Mouse (Mus musculus) heart, embryonic 14.5 days (tissue): ENCODE measurements at regions not wholly inside any gene's neighbourhood (a gene's known extent, or its start where the extent isn't known, plus 50 kb on each side); places are given as distances from the start of the nearest gene placed in this dataset.

Source experiments
- ATAC-seq: fragments of 200-750 bp; cut with Nextera tagmentation; 2 replicates; pipeline ENCODE4 v1.8.0; 2017; ENCODE audit warnings: low read depth, moderate TSS enrichment; ENCODE audit not compliant: insufficient number of reproducible peaks, insufficient read depth, low FRiP score
- H3K27ac ChIP-seq, 2 experiments: fragments of 200-500 bp in 1 of 2; fragments of 300-500 bp in 1 of 2; sonication (generic) in 1 of 2; replicated peaks in 1 of 2; 2 replicates each; pipeline ENCODE4 v1.5.1; 2012 to 2014; ENCODE audit warnings: low read depth in 2 of 2, low read length in 2 of 2, control low read depth in 1 of 2, mild to moderate bottlenecking in 1 of 2, mixed read lengths in 1 of 2; ENCODE audit not compliant: control insufficient read depth in 1 of 2, insufficient read depth in 1 of 2
- H3K27me3 ChIP-seq: fragments of 300-500 bp; sonication (generic); 2 replicates; pipeline ENCODE4 v1.6.1; 2014; ENCODE audit warnings: mild to moderate bottlenecking, low read length, control low read depth; ENCODE audit not compliant: control insufficient read depth, insufficient read depth
- H3K36me3 ChIP-seq: fragments of 300-500 bp; sonication (generic); 2 replicates; pipeline ENCODE4 v1.6.1; 2014; ENCODE audit warnings: mild to moderate bottlenecking, control low read depth, low read length, mixed read lengths; ENCODE audit not compliant: control insufficient read depth, insufficient read depth
- H3K4me1 ChIP-seq, 2 experiments: fragments of 200-500 bp in 1 of 2; fragments of 300-500 bp in 1 of 2; sonication (generic) in 1 of 2; 2 replicates each; pipeline ENCODE4 v1.6.1; 2012 to 2014; ENCODE audit warnings: low read length in 2 of 2, control low read depth in 1 of 2, mixed read lengths in 1 of 2; ENCODE audit not compliant: control insufficient read depth in 2 of 2, insufficient read depth in 2 of 2
- H3K4me2 ChIP-seq: fragments of 300-500 bp; sonication (generic); 2 replicates; pipeline ENCODE4 v1.6.1; 2014; ENCODE audit warnings: mild to moderate bottlenecking, low read length
- H3K4me3 ChIP-seq, 2 experiments: fragments of 200-500 bp in 1 of 2; fragments of 300-500 bp in 1 of 2; sonication (generic) in 1 of 2; 2 replicates each; pipeline ENCODE4 v1.5.1; 2012 to 2014; ENCODE audit warnings: low read length in 2 of 2, mild to moderate bottlenecking in 2 of 2, control low read depth in 1 of 2, low read depth in 1 of 2, moderate library complexity in 1 of 2; ENCODE audit not compliant: control insufficient read depth in 1 of 2, insufficient read depth in 1 of 2
- H3K9ac ChIP-seq: fragments of 300-500 bp; sonication (generic); 2 replicates; pipeline ENCODE4 v1.6.1; 2014; ENCODE audit warnings: mild to moderate bottlenecking, low read length
- H3K9me3 ChIP-seq: fragments of 300-500 bp; sonication (generic); 2 replicates; pipeline ENCODE4 v1.6.1; 2016; ENCODE audit warnings: low read length, control low read depth; ENCODE audit not compliant: control insufficient read depth
- WGBS: fragments of 180-500 bp; shearing (Covaris S2); extraction: QIAGEN DNeasy Blood & Tissue Kit; methylation state at CpG from one replicate; pipeline ENCODE4 v1.1.7; 2014; 5-methylcytosine and 5-hydroxymethylcytosine counted together

- ATAC-seq, result no peak
- no peak overlapping the region for H3K27ac ChIP-seq
- H3K36me3 ChIP-seq, result no peaks in the 10 kb centered on the region
- no peaks in the 10 kb centered on the region for H3K9me3 ChIP-seq
- no peak overlapping the region for H3K4me2 ChIP-seq
- 64% methylated on average over 9 of the region's 9 CpGs for WGBS
- H3K4me1 ChIP-seq, result no peaks in the 10 kb centered on the region
- no peak overlapping the region for H3K4me3 ChIP-seq
- no peaks in the 10 kb centered on the region for H3K27me3 ChIP-seq
- H3K9ac ChIP-seq, result no peak overlapping the region
Observed at GRCm38 (mm10) chr9:95318926-95319325, 87.6 kb downstream of the Chst2 start.

GRCm38 (mm10) chr9:95316726-95317125 is 89.8 kb downstream of the Chst2 start:
- H3K9me3 ChIP-seq, result no peaks in the 10 kb centered on the region
- no peaks in the 10 kb centered on the region for H3K4me1 ChIP-seq
- no peak for ATAC-seq
- H3K27me3 ChIP-seq, result no peaks in the 10 kb centered on the region
- 55% methylated on average over 8 of the region's 8 CpGs for WGBS
- H3K9ac ChIP-seq, result no peak overlapping the region
- no peak overlapping the region for H3K4me3 ChIP-seq
- H3K4me2 ChIP-seq, result no peak overlapping the region
- H3K27ac ChIP-seq, result no peak overlapping the region
- H3K36me3 ChIP-seq, result no peaks in the 10 kb centered on the region

DNA sequence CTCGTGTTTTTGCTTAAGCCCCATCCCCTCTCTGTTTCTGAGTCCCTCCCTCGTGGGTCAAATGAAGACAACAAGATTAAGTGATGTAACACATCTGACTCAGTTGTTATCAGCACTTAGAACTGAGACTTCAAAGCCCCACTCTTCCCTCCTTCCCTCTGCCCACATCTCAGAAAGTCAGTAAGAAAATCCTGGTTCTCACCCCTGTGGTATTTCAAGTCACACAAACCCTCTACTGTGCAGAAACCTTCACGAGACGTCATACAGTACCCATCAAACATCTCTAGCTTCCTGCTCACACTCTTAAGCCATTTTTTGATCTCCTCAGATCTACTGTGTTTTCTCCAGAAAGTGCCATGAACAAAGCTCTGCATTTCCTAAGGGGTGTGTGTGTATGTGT is 91.4 kb downstream of the Chst2 start:
- Histone ChIP-seq H3K4me3 (no peak overlapping the region), H3K9ac (no peak overlapping the region), H3K4me1 (no peaks in the 10 kb centered on the region), H3K9me3 (no peaks in the 10 kb centered on the region), H3K4me2 (no peak overlapping the region), H3K27ac (no peak overlapping the region), H3K27me3 (no peaks in the 10 kb centered on the region), H3K36me3 (no peaks in the 10 kb centered on the region)
- WGBS, result 35% methylated on average over 4 of the region's 4 CpGs
- no peak for ATAC-seq

- H3K9ac ChIP-seq, result no peak overlapping the region
- H3K4me1 ChIP-seq, result no peaks in the 10 kb centered on the region
- H3K9me3 ChIP-seq, result no peaks in the 10 kb centered on the region
- 64% methylated on average over 3 of the region's 3 CpGs for WGBS
- ATAC-seq, result no peak
- H3K27me3 ChIP-seq, result no peaks in the 10 kb centered on the region
- H3K4me2 ChIP-seq, result no peak overlapping the region
- H3K4me3 ChIP-seq, result no peak overlapping the region
- no peak overlapping the region for H3K27ac ChIP-seq
- H3K36me3 ChIP-seq, result no peaks in the 10 kb centered on the region
Observed at GRCm38 (mm10) chr9:95311671-95312070, 94.9 kb downstream of the Chst2 start.

- Histone ChIP-seq H3K4me1 (no peaks in the 10 kb centered on the region), H3K4me3 (no peak overlapping the region), H3K36me3 (no peaks in the 10 kb centered on the region), H3K27me3 (no peaks in the 10 kb centered on the region), H3K9me3 (no peaks in the 10 kb centered on the region), H3K4me2 (no peak overlapping the region), H3K9ac (no peak overlapping the region), H3K27ac (no peak overlapping the region)
- ATAC-seq, result no peak
Observed at GRCm38 (mm10) chr9:95289008-95289407, 117.5 kb downstream of the Chst2 start.

DNA sequence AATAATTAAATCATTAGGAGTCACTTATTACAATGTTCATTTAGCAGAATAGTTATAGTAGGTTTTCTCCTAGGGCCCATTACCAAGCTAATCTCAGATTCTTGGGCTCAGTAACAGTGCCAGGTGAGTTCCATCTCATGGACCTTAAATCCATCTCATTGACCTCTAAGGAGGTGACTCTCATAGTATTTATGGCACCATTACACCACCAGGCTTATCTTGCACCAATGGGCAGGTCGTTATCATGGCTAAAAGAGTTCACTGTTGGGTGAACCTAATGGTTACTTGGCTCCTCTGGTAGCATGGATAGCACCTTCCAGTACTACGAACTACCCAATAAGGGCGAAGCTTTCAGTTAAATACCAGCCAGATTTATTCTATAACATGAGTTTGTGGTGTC is 123.5 kb downstream of the Chst2 start:
- no peak overlapping the region for H3K9ac ChIP-seq
- ATAC-seq, result no peak

GRCm38 (mm10) chr9:95282502-95282901 is 124.0 kb downstream of the Chst2 start:
- Histone ChIP-seq H3K27me3 (no peaks in the 10 kb centered on the region), H3K27ac (no peak overlapping the region), H3K36me3 (no peaks in the 10 kb centered on the region), H3K4me3 (no peak overlapping the region), H3K4me1 (peaks cover 0 to 4% of the 10 kb centered on the region in 2 experiments; a peak in 2 of 4 replicates), H3K9ac (no peak overlapping the region), H3K9me3 (no peaks in the 10 kb centered on the region), H3K4me2 (no peak overlapping the region)
- WGBS, result 67% methylated on average over 2 of the region's 2 CpGs
- no peak for ATAC-seq

More for the DNA sequence above, 123.5 kb downstream of the Chst2 start:
- H3K36me3 ChIP-seq, result no peaks in the 10 kb centered on the region
- no peak overlapping the region for H3K4me2 ChIP-seq
- H3K9me3 ChIP-seq, result no peaks in the 10 kb centered on the region
- no peak overlapping the region for H3K27ac ChIP-seq
- H3K27me3 ChIP-seq, result no peaks in the 10 kb centered on the region
- 78% methylated on average over 3 of the region's 3 CpGs for WGBS
- peaks cover 0 to 4% of the 10 kb centered on the region in 2 experiments; a peak in 2 of 4 replicates for H3K4me1 ChIP-seq
- H3K4me3 ChIP-seq, result no peak overlapping the region
